Mouse (Mus musculus) liver, postnatal 0 days (tissue): ENCODE measurements around the gene Gdf10.

Experiments
- CTCF ChIP-seq: sonication (generic); IDR thresholded peaks from 2 replicates; pipeline ENCODE4 v1.5.1; 2016; ENCODE audit warnings: antibody characterized with exemption, low read depth
- EP300 ChIP-seq: IDR thresholded peaks from 2 replicates; pipeline ENCODE4 v1.6.1; 2016; ENCODE audit warnings: antibody characterized with exemption, low read depth, mild to moderate bottlenecking

- TF ChIP-seq EP300, result no peak
- TF ChIP-seq CTCF, result no peak
These were observed 34.8 kb downstream of the Gdf10 start for GRCm38 (mm10) chr14:33958186-33958585.
